Mouse (Mus musculus) Muller cell, postnatal 12 days (primary cell): ENCODE results near the gene Gnb1.

Experiments
- DNase-seq: peaks from one replicate; pipeline ENCODE4 v3.0.0-alpha.2; 2015; ENCODE audit errors: inconsistent ontology term

The Gnb1 gene

GRCm38 (mm10) chr4:155482733-155483540 lies 8.2 kb upstream of the Gnb1 start:
- DNase-seq = no peak

DNA sequence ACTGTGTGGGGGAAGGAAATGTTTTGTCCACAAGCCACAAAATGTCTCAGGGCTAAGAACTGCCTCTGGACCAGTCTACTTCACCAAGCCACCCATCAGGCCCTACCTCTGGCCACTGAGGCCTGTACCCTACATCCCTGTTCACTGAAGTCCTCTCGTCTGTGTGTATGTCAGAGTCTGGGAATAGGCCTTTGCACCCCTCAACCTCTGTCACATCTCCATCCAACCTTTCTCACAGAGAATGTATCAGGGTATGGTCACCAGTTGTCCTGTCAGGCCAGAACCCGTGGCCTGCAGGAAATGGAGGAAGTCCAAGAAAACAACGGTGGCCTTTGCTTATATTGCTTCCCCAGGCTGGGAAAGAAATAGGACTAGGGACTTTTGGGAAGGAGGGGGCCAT lies 5.6 kb upstream of the Gnb1 start:
- DNase-seq = no peak

- peak; percentile 11 for DNase-seq
These were observed 3.4 kb upstream of the Gnb1 start for GRCm38 (mm10) chr4:155487746-155488145.

DNA sequence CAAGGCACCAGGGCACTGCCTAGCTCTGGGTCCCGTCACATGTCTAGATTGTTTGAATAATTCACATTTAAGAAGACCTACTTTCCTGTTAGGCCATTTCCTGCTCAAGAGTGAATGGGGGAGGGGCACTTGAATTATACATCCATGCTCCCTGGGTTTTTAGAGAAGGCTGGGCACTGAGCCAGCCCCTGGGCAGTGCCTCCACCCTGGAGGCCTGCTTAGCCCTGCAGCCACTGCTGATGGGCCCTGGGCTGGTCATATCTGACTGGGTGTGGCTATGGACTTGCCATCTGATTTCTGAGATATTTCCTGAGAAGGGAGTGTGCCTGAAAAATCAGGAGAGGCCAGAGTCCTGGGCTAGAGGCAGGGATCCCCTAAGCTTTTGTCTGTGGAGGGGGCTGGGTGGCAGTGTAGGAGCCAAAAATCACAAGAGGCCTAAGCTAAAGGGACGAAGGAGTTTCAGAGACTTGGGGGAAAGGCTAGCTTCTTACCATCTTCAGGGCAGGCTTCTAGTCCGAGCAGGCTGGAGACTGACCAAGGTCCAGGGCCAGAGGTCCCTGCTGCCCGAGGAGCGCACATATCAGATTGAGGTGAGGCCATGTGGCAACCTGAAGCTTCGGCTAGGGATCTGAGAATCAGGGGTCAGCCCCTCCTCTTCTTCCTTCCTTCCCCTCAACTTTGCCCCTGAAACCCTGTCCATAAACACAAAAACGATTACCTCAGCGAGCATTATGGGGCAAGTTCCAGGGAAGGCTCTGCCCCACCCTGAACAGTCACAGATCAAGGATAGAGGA lies 2.7 kb upstream of the Gnb1 start:
- DNase-seq = peak; percentile 83

DNA sequence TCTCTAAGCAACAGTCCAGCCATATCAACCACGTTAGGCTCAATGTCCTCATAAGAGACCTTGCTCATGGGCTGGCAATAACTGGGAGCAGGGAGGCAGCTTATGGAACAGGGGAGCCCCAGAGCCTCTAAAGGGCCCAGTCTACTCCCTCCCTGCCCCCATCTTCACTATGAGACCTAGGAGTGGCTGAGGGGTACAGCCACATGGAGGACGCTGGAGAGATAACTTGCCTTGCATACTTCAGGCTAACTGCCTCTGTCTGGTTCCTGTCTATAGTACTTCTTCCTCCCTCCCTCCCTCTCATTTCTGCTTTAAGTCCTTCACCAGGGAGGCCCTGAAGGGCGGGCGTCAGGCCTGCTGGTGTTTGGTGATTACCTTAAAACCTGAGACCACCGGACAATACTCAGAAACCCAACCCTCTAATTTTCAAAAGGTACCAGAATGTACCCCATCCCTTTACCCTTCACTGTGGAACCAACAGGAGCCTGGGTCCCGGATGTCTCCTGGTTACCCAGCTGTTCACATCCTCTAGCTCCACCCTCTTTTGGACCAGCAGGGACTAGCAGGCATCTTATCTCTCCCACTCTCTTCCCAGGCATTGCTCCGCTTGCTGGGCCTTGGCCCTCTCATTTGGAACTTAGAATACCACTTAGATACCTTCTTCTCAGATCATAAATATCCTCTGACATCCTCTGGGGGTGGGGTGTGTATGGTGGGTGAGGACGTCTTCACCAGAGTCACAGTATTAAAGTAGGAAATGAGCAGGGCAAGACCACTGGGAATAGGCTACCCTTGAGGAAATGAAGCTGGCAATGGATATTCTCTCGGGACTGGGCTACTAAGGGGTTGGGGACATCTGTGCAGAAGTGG lies 1.8 kb upstream of the Gnb1 start:
- DNase-seq = no peak

GRCm38 (mm10) chr4:155490456-155490855 lies 705 bp upstream of the Gnb1 start:
- no peak for DNase-seq

DNA sequence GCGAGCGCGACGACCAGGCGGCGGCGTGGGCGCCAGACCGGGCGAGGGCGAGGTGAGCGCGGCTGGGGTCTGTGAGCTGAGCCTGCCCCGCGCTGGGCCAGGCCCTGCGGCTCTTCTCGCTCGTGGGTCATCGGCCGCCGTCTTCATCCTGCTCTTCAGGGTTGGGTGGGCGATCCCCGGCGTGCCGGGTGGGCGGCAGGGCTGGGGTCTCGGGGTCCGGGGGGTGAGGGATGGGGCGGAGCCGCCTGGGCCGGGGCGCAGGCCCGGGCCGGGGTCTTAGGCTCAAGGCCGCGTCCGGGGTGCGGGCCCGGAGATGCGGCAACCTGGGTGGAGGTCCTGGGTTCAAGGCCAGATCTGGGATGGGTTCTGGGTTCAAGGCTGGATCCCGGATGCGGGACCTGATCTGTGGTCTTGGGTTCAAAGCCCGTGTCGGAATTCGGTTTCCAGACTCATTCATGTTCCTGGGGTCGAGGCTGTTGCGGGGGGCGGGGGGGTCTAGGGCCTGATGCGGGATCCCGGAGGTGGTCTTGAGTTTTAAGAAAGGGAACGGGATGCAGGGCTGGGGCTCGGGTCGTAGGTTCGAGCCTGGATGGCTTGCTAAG lies 469 bp downstream of the Gnb1 start:
- no peak for DNase-seq

- peak; percentile 65 for DNase-seq
These were observed 1.0 kb downstream of the Gnb1 start for GRCm38 (mm10) chr4:155492131-155492633.

DNA sequence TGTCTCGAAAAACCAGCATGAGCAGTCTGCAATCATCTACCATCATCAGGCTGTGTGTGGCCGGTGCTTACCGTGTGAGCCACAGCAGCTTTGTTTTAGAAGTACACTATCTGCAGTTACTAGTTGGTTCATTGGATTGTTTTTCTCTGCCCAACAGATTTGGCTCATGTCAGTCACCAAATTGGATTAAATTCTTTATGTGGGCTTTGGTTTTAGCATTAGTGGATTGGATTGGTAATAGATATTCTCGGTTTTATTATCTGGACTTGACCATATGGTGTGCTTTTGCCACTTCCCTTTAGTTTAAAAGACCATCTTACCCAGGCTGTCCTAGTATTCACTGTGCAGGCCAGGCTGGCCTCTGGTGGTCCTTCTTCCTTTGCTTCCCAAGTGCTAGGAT lies 3.7 kb downstream of the Gnb1 start:
- DNase-seq = no peak

- no peak for DNase-seq
These were observed 6.8 kb downstream of the Gnb1 start for GRCm38 (mm10) chr4:155497963-155498362.

GRCm38 (mm10) chr4:155501126-155501525 lies 10.0 kb downstream of the Gnb1 start:
- DNase-seq = no peak

DNA sequence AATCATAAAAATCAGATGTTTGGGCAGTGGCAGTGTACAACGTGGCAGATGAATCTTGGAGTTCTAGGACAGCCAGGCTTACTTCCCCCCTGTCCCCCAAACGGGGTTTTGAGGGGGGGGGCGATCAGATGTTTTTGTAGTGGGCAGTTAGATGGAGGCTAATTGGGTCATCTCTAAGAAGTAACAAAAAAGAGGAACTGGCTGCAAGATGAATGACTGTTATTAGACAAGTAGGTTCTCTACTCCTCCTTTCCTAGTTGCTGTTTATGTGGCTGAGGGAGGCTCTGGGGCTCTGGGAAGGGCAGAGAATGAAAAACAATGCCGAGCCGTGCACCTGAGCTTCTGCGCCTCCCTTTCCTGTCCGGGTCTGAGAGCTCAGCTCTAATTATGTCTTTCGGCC lies 13.9 kb downstream of the Gnb1 start:
- DNase-seq = no peak

DNA sequence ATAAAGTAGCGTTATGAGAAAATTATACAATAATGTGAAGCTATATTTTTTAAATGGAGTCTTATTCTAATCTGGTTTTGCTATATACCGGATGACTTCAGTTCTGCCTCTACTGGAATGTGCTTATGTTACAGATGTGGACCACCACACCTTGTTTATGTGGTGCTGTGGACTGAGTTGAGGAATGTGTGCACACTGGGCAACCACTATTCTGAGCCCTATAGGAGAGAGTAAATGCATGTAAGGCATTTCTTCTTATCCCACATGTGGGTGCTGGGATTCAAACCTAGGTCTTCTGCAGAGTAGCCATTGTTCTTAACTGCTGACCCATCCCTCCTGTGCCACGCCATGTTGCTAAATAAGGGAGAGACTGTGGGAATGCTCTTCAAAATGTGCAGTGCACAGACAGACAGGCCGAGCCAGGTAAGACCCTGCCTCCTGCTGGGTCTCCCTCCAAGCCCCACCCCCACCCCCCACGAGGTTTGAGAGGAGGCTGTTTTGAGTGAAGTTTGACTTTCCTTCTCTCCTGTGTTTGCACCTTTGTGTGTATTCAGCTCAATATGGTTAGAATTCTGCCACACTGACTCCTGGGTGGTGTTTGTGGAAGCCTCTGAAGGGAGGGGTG lies 14.6 kb downstream of the Gnb1 start:
- no peak for DNase-seq

- DNase-seq = peak; percentile 47
These were observed 17.5 kb downstream of the Gnb1 start for GRCm38 (mm10) chr4:155508614-155509013.

GRCm38 (mm10) chr4:155510981-155511380 lies 19.8 kb downstream of the Gnb1 start:
- peak; percentile 27 for DNase-seq

GRCm38 (mm10) chr4:155514810-155515209 lies 23.6 kb downstream of the Gnb1 start:
- no peak for DNase-seq

GRCm38 (mm10) chr4:155517948-155518517 lies 26.9 kb downstream of the Gnb1 start:
- no peak for DNase-seq

DNA sequence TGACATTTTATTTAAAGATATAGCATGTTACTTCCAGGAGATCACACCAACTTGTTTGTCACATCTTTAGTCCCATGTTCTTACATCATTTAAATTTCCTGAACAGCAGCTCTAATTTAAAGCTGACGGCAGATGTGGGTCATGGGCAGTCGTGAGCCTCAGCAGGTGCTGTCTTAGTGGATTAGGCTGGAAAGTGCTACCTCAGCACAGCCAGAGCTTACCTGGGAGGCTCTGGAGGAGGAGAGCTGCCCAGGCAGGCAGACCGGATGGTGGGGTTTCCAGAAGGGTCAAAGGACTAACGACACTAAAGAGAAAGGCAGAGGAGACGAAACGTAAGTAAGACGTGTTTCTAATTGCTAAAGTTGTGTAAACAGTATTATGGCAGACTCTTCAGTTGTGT lies 31.2 kb downstream of the Gnb1 start:
- no peak for DNase-seq

DNA sequence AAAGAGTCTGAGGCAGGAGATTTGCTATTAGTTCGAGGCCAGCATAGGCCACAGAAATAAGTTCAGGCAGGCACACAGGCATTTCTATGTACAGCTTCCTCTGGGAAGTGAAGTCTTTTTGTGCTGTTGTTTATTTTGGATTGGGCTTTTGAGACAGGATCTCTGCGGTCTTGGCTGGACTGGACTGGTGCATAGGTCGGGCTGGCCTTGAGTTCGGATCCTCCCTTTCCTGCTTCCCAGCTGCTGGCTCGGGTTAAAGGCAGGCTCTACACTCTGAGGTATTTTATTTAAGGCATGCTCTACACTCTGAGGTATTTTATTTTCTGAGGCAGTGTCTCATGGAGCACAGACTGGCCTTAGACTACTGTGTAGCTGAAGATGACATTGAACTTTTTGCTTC lies 34.6 kb downstream of the Gnb1 start:
- DNase-seq = no peak

GRCm38 (mm10) chr4:155529294-155529693 lies 38.1 kb downstream of the Gnb1 start:
- no peak for DNase-seq

DNA sequence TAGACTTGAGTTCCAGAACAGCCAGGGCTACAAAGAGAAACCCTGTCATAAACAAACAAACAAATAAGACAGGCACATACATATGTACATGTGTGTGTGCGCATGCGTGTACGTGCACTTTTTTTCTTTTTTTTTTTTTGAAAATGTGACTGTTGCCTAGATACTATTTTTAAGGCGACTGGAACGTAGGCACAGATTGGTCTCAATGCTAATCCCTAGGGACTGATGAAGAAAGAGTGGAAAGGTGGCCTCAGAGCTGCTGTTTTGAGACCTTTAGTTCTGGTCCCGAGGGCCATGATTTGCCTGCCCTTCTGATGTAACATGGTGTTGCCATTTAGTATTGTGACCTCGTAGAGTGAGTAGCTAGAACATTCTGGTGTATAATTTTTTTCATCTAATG lies 58.8 kb downstream of the Gnb1 start:
- DNase-seq = no peak
